In genomic region chr2:137807594-137808295, GRCm38 (mm10) we compare ENCODE assay signal across 16 mouse cellular contexts.
DNase-seq lines count a peak whose midpoint lies in the region; ATAC-seq and TF ChIP-seq lines count a peak whose summit lies in the region.
"Had no signal": no experiment of that assay in that cellular context is flagged by ENCODE, and none has a peak within 500 bp of the region (broad histone marks: within the 10 kb centered on the region; RNA-seq: fewer than 3 reads in every experiment).

No protein-coding gene starts in this region.

- no peaks in the 10 kb centered on the region for H3K4me1 ChIP-seq in lung, postnatal 0 days (ENCODE audit: insufficient read depth, low read depth, low read length)
- H3K4me1 ChIP-seq in forebrain, embryonic 10.5 days, result peaks cover 16% of the 10 kb centered on the region
- H3K4me1 ChIP-seq: limb, embryonic 13.5 days had no signal

- no peak for ATAC-seq in lung, postnatal 0 days
- ATAC-seq in megakaryocyte progenitor cell, adult 5-6 weeks (replicated peaks; ENCODE audit: poor library complexity), result peak; percentile 85
- ATAC-seq in inflammation-experienced regulatory T-cells, adult 6 months, result no peak
- ATAC-seq: intestine, embryonic 16.5 days had no signal

- H3K9me3 ChIP-seq in lung, postnatal 0 days (ENCODE audit: low read length), result no peaks in the 10 kb centered on the region
- no peaks in the 10 kb centered on the region for H3K9me3 ChIP-seq in forebrain, embryonic 10.5 days
- H3K9me3 ChIP-seq: limb, embryonic 13.5 days; neural tube, embryonic 13.5 days had no signal

- H3K27me3 ChIP-seq in lung, postnatal 0 days (replicated peaks; ENCODE audit: insufficient read depth, low read length), result no peaks in the 10 kb centered on the region
- no peaks in the 10 kb centered on the region for H3K27me3 ChIP-seq in forebrain, embryonic 10.5 days (ENCODE audit: poor library complexity, severe bottlenecking)
- H3K27me3 ChIP-seq: limb, embryonic 13.5 days; neural tube, embryonic 13.5 days had no signal

- TF ChIP-seq CTCF in lung, postnatal 0 days (IDR thresholded peaks at IDR 0.05), result no peak

- H3K4me2 ChIP-seq in lung, postnatal 0 days (replicated peaks; ENCODE audit: low read depth, low read length), result no peak overlapping the region
- H3K4me2 ChIP-seq: limb, embryonic 13.5 days had no signal

- H3K27ac ChIP-seq in lung, postnatal 0 days (ENCODE audit: low read length), result no peak overlapping the region
- peak overlapping the region; percentile 56 for H3K27ac ChIP-seq in forebrain, embryonic 10.5 days
- H3K27ac ChIP-seq: limb, embryonic 13.5 days; macrophage had no signal

- WGBS in lung, postnatal 0 days, result 62% methylated on average over 5 of the region's 5 CpGs
- WGBS in forebrain, embryonic 10.5 days, result 75% methylated on average over 5 of the region's 5 CpGs

- TF ChIP-seq EP300 in lung, postnatal 0 days (IDR thresholded peaks at IDR 0.05), result no peak

- peak; percentile 7 for DNase-seq in adrenal gland, adult 2 months
- DNase-seq in adrenal gland, adult 18-20 months (ENCODE audit: low spot score in 2 of 2), result no peak
- peak; percentile 68 for DNase-seq in lung, postnatal 0 days (ENCODE audit: low spot score)
- DNase-seq in lung, postnatal 10 days, result no peak
- DNase-seq in forebrain, embryonic 10.5 days (ENCODE audit: extremely low spot score, low spot score), result no peak
- no peak for DNase-seq in left cerebral cortex, postnatal 25 days (ENCODE audit: low spot score in 2 of 2)
- DNase-seq: cerebellum, postnatal 36 days; right cerebral cortex, adult 18-20 months; thymus, adult 2 months had no signal

- no peaks in the 10 kb centered on the region for H3K36me3 ChIP-seq in lung, postnatal 0 days (ENCODE audit: insufficient read depth, low read length)
- H3K36me3 ChIP-seq in forebrain, embryonic 10.5 days (replicated peaks), result no peaks in the 10 kb centered on the region
- H3K36me3 ChIP-seq: limb, embryonic 13.5 days; neural tube, embryonic 13.5 days had no signal

- H3K9ac ChIP-seq in lung, postnatal 0 days (replicated peaks; ENCODE audit: low read depth), result no peak overlapping the region
- H3K9ac ChIP-seq: limb, embryonic 13.5 days had no signal

- intact Hi-C loops in left cerebral cortex, postnatal 25 days (cut with DNase I), result no loop called here

- H3K4me3 ChIP-seq in lung, postnatal 0 days (ENCODE audit: low read depth, low read length), result no peak overlapping the region
- no peak overlapping the region for H3K4me3 ChIP-seq in forebrain, embryonic 10.5 days
- H3K4me3 ChIP-seq: erythroblast, embryonic 14.5 days; limb, embryonic 13.5 days had no signal

Comparison
In these comparisons a context has a peak if more than half of its experiments do, and no peak if none do; other contexts are left out.
1. DNase-seq: peak in adrenal gland, adult 2 months (single experiment) and lung, postnatal 0 days (single experiment); none in adrenal gland, adult 18-20 months (0 of 2), lung, postnatal 10 days (single experiment), forebrain, embryonic 10.5 days (single experiment) and left cerebral cortex, postnatal 25 days (0 of 2).